In genomic region chr12:82388144-82388543, GRCm38 (mm10) we compare ENCODE assay signal across 13 mouse cellular contexts.
"Had no signal": no experiment of that assay in that cellular context is flagged by ENCODE, and none has a peak within 500 bp of the region (broad histone marks: within the 10 kb centered on the region; RNA-seq: fewer than 3 reads in every experiment).

No protein-coding gene starts in this region.

- H3K4me2 ChIP-seq: kidney, embryonic 15.5 days; limb, embryonic 12.5 days; liver, embryonic 13.5 days; lung, embryonic 15.5 days; midbrain, embryonic 13.5 days; neural tube, embryonic 12.5 days had no signal

- H3K27me3 ChIP-seq: kidney, embryonic 15.5 days; limb, embryonic 12.5 days; liver, embryonic 13.5 days; lung, embryonic 15.5 days; midbrain, embryonic 13.5 days; neural tube, embryonic 12.5 days had no signal

- H3K9me3 ChIP-seq: kidney, embryonic 15.5 days; limb, embryonic 12.5 days; liver, embryonic 13.5 days; lung, embryonic 15.5 days; midbrain, embryonic 13.5 days; neural tube, embryonic 12.5 days had no signal

- H3K27ac ChIP-seq: kidney, embryonic 15.5 days; limb, embryonic 12.5 days; liver, embryonic 13.5 days; lung, embryonic 15.5 days; midbrain, embryonic 13.5 days; neural tube, embryonic 12.5 days had no signal

- H3K4me1 ChIP-seq: kidney, embryonic 15.5 days; limb, embryonic 12.5 days; liver, embryonic 13.5 days; lung, embryonic 15.5 days; midbrain, embryonic 13.5 days; neural tube, embryonic 12.5 days had no signal

- ATAC-seq: liver, postnatal 0 days; midbrain, embryonic 13.5 days had no signal

- H3K4me3 ChIP-seq: kidney, embryonic 15.5 days; limb, embryonic 12.5 days; liver, embryonic 13.5 days; lung, embryonic 15.5 days; midbrain, embryonic 13.5 days; neural tube, embryonic 12.5 days had no signal

- DNase-seq: kidney, adult 2 months; kidney, postnatal 36 days; liver; liver, embryonic 13.5 days; liver, postnatal 0 days; lung, postnatal 36 days; thymus, adult 18-20 months; thymus, postnatal 14 days had no signal

- H3K9ac ChIP-seq: kidney, embryonic 15.5 days; limb, embryonic 12.5 days; liver, embryonic 13.5 days; liver, postnatal 0 days; lung, embryonic 15.5 days; midbrain, embryonic 13.5 days; neural tube, embryonic 12.5 days had no signal
